Mouse (Mus musculus) hindbrain, embryonic 13.5 days (tissue): ENCODE results near the gene Fam57b. TPM values are rescaled to one million over a fixed set of nuclear protein-coding genes. Genes with fewer than 3 reads are reported as not detected.

ENCODE experiments used
- ATAC-seq: fragments of 200-750 bp; cut with Nextera tagmentation; 2 replicates; pipeline ENCODE4 v1.8.0; 2017; ENCODE audit warnings: moderate TSS enrichment; ENCODE audit not compliant: low FRiP score
- H3K27ac ChIP-seq: fragments of 300-500 bp; sonication (generic); 2 replicates; pipeline ENCODE4 v1.5.1; 2015; ENCODE audit warnings: inconsistent platforms, mild to moderate bottlenecking, moderate library complexity
- H3K27me3 ChIP-seq: fragments of 300-500 bp; sonication (generic); 2 replicates; pipeline ENCODE4 v1.6.1; 2015; ENCODE audit warnings: mild to moderate bottlenecking, inconsistent platforms
- H3K36me3 ChIP-seq: fragments of 300-500 bp; sonication (generic); 2 replicates; pipeline ENCODE4 v1.6.1; 2015; ENCODE audit warnings: mild to moderate bottlenecking, inconsistent platforms
- H3K4me1 ChIP-seq: fragments of 300-500 bp; sonication (generic); replicated peaks from 2 replicates; pipeline ENCODE4 v1.6.1; 2015; ENCODE audit warnings: inconsistent platforms
- H3K4me2 ChIP-seq: fragments of 300-500 bp; sonication (generic); 2 replicates; pipeline ENCODE4 v1.6.1; 2015; ENCODE audit warnings: inconsistent platforms, mild to moderate bottlenecking, moderate library complexity
- H3K4me3 ChIP-seq: fragments of 300-500 bp; sonication (generic); 2 replicates; pipeline ENCODE4 v1.5.1; 2015; ENCODE audit warnings: mild to moderate bottlenecking, inconsistent platforms
- H3K9ac ChIP-seq: fragments of 300-500 bp; sonication (generic); 2 replicates; pipeline ENCODE4 v1.6.1; 2015; ENCODE audit warnings: mild to moderate bottlenecking, inconsistent platforms
- H3K9me3 ChIP-seq: fragments of 300-500 bp; sonication (generic); 2 replicates; pipeline ENCODE4 v1.6.1; 2016; ENCODE audit warnings: inconsistent platforms
- WGBS: fragments of 180-500 bp; shearing (Covaris S2); methylation state at CpG from one replicate; pipeline ENCODE4 v1.1.7; 2015; 5-methylcytosine and 5-hydroxymethylcytosine counted together
- polyA plus RNA-seq: library from polyadenylated mRNA; unstranded; fragments of >200 nt; fragmentation: Nextera tagmentation; extraction: Ambion mirVana; gene quantifications from 2 replicates; pipeline ENCODE4 v1.2.1, GENCODE M21; 2015

The Fam57b gene
- polyA plus RNA-seq, 1 experiment from 2014 or later: 52.1 TPM

DNA sequence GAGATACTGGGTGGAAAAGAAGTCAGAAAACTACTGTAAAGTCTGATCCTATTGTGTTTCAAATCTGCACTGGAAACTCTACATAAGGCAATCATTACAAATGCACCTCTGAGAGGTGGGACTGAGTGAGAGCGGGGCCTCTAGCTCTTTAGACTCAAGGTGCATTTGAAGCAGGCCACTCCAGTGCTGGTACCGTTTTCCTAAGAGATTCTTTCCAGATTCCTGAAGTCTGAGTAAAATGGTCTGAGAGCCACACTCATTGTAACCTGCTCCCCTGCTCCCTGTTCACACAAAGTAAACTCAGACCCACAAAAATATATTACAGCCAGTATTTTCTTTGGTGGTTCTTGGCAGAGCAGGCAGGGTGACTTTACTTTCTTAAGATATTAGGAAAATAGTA lies 70.1 kb downstream of the Fam57b start:
- 88% methylated on average over 2 of the region's 2 CpGs for WGBS
- Histone ChIP-seq H3K4me1 (peaks cover 21% of the 10 kb centered on the region), H3K36me3 (peaks cover 89% of the 10 kb centered on the region), H3K4me2 (no peak overlapping the region), H3K27me3 (no peaks in the 10 kb centered on the region), H3K27ac (no peak overlapping the region), H3K9me3 (no peaks in the 10 kb centered on the region), H3K9ac (no peak overlapping the region), H3K4me3 (no peak overlapping the region)
- no peak for ATAC-seq

DNA sequence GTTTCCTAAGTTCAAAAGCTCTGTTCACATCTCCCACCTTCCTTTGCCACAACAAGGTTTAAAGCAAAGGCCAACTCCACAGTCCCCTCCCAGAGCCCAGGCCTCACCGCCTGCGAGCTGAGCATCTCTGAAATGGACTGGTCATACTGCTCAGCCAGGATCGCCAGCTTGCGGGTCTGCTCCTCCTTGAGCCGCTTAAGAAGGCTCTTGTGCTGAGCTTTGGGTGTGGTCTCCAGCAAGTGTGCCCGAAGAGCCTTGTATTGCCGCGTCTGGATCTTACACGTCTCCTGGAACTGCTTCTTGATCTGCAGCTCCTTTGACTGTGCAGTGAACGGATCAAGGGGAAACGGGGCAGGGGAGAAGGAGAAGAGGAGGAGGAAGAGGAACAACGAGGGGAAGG lies 70.5 kb downstream of the Fam57b start:
- no peak for ATAC-seq
- 89% methylated on average over 12 of the region's 12 CpGs for WGBS
- H3K9ac ChIP-seq: no peak overlapping the region
- no peak overlapping the region for H3K27ac ChIP-seq
- H3K36me3 ChIP-seq: peaks cover 94% of the 10 kb centered on the region
- H3K9me3 ChIP-seq: no peaks in the 10 kb centered on the region
- H3K27me3 ChIP-seq: no peaks in the 10 kb centered on the region
- H3K4me3 ChIP-seq: no peak overlapping the region
- H3K4me1 ChIP-seq: peaks cover 16% of the 10 kb centered on the region
- H3K4me2 ChIP-seq: no peak overlapping the region

DNA sequence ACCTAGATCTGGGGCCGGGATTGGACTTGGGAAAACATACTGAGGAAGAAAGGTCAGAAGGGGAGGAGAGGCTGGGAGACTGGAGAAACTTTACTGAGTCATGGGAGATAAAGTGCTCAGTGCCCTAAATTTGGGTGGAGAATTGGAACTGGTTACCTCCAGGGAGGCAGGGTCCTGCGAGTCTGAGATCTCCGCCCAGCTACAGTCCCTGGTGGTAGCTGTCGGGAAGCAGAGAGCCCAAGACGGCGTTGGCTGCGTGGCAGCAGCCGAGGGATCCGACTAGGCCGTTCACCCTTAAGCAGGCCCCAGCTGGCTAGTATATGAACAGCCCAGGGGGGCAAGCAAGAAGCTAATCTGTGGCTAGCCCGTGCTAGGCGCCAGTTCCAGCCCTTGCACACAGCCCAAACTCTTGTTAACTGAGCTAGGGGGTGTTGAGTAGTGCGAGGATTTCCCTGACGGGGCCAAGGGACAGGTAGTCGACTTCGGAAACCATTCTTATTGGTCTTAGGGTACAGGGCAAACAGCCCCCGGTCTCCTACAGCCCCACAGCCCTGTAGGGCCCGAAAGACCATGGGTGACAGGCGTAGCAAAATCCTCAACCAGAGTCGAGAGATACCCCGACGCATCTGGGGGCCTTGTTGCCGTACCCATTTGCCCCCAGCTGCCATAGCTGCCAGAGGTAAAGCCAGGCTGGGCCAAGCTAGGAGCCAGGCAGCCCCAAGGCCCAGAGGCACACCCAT lies 72.5 kb downstream of the Fam57b start:
- H3K4me2 ChIP-seq: no peak overlapping the region
- no peaks in the 10 kb centered on the region for H3K27me3 ChIP-seq
- H3K9ac ChIP-seq: no peak overlapping the region
- ATAC-seq: no peak
- H3K27ac ChIP-seq: no peak overlapping the region
- no peaks in the 10 kb centered on the region for H3K9me3 ChIP-seq
- H3K4me3 ChIP-seq: no peak overlapping the region
- WGBS: 88% methylated on average over 23 of the region's 23 CpGs
- no peaks in the 10 kb centered on the region for H3K4me1 ChIP-seq
- peaks cover 100% of the 10 kb centered on the region for H3K36me3 ChIP-seq

GRCm38 (mm10) chr7:126870520-126870891 lies 73.0 kb downstream of the Fam57b start:
- H3K4me2 ChIP-seq: no peak overlapping the region
- H3K27ac ChIP-seq: no peak overlapping the region
- H3K9me3 ChIP-seq: no peaks in the 10 kb centered on the region
- no peak for ATAC-seq
- H3K9ac ChIP-seq: no peak overlapping the region
- no peaks in the 10 kb centered on the region for H3K4me1 ChIP-seq
- peaks cover 100% of the 10 kb centered on the region for H3K36me3 ChIP-seq
- H3K4me3 ChIP-seq: no peak overlapping the region
- H3K27me3 ChIP-seq: no peaks in the 10 kb centered on the region
- WGBS: 100% methylated on average over 2 of the region's 2 CpGs

DNA sequence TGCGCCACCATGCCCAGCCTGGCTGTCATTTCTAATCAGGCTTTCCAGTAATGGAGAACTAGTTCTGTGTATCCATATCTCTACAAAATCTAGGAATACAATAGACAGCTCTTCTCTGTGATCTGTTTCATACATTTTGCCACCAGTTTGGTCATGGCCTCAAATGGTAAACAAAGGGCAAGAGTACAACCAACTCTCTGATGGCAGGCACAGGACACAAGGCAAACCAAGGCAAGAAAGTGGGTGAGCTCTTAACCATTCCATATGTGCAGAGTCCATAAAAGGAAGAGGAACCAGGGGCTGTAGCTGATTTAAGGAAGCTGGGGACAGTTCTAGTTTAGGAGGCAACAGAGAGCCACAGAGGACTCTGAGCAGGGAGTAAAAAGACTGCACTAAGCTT lies 79.8 kb downstream of the Fam57b start:
- Histone ChIP-seq H3K27me3 (no peaks in the 10 kb centered on the region), H3K27ac (no peak overlapping the region), H3K4me1 (peaks cover 24% of the 10 kb centered on the region), H3K9ac (no peak overlapping the region), H3K4me3 (no peak overlapping the region), H3K4me2 (no peak overlapping the region), H3K9me3 (no peaks in the 10 kb centered on the region), H3K36me3 (peaks cover 83% of the 10 kb centered on the region)
- 97% methylated on average over 1 of the region's 1 CpGs for WGBS
- no peak for ATAC-seq

Other genes starting within 250 kb of the Fam57b start
- 205 and 210 TPM in 2 replicates for gene Eif3c, start 231.3 kb upstream of the Fam57b start, polyA plus RNA-seq
- gene Apobr, start 212.7 kb upstream of the Fam57b start, polyA plus RNA-seq: 0.66 and 0.68 TPM in 2 replicates
- gene Cln3, start 211.9 kb upstream of the Fam57b start, polyA plus RNA-seq: 31.1 and 35.2 TPM in 2 replicates
- not detected in 2 replicates for gene Il27, start 202.7 kb upstream of the Fam57b start, polyA plus RNA-seq
- 8.8 and 9.8 TPM in 2 replicates for gene Nupr1, start 166.8 kb upstream of the Fam57b start, polyA plus RNA-seq
- 53.4 and 56.5 TPM in 2 replicates for gene Sgf29, start 148.4 kb upstream of the Fam57b start, polyA plus RNA-seq
- gene Sult1a1, start 121.2 kb upstream of the Fam57b start, polyA plus RNA-seq: 1.4 and 1.6 TPM in 2 replicates
- gene Bola2, start 102.3 kb upstream of the Fam57b start, polyA plus RNA-seq: 149 and 154 TPM in 2 replicates
- gene Slx1b, start 101.9 kb upstream of the Fam57b start, polyA plus RNA-seq: 20.9 and 22.2 TPM in 2 replicates
- 81.4 and 90.1 TPM in 2 replicates for gene Coro1a, start 89.9 kb upstream of the Fam57b start, polyA plus RNA-seq
- 94.2 and 95.8 TPM in 2 replicates for gene Mapk3, start 38.1 kb upstream of the Fam57b start, polyA plus RNA-seq
- gene Gdpd3, start 31.3 kb upstream of the Fam57b start, polyA plus RNA-seq: 2.0 and 2.3 TPM in 2 replicates
- 173 and 179 TPM in 2 replicates for gene Ypel3, start 20.7 kb upstream of the Fam57b start, polyA plus RNA-seq
- gene Tbx6, start 16.2 kb upstream of the Fam57b start, polyA plus RNA-seq: 0.32 and 0.84 TPM in 2 replicates
- 196 and 214 TPM in 2 replicates for gene Ppp4c, start 5.2 kb upstream of the Fam57b start, polyA plus RNA-seq
- not detected in 2 replicates for gene 4930451I11Rik, start 34.0 kb downstream of the Fam57b start, polyA plus RNA-seq
- gene Doc2a, start 49.7 kb downstream of the Fam57b start, polyA plus RNA-seq: 7.1 and 9.3 TPM in 2 replicates
- 20.2 and 25.7 TPM in 2 replicates for gene Hirip3, start 64.3 kb downstream of the Fam57b start, polyA plus RNA-seq
- 81.8 and 89.4 TPM in 2 replicates for gene Ino80e, start 64.7 kb downstream of the Fam57b start, polyA plus RNA-seq
- 57.2 and 57.4 TPM in 2 replicates for gene Taok2, start 87.0 kb downstream of the Fam57b start, polyA plus RNA-seq
- gene Tmem219, start 125.2 kb downstream of the Fam57b start, polyA plus RNA-seq: 26.3 and 28.4 TPM in 2 replicates
- gene Kctd13, start 131.2 kb downstream of the Fam57b start, polyA plus RNA-seq: 98.7 and 101 TPM in 2 replicates
- 6.1 and 6.4 TPM in 2 replicates for gene Asphd1, start 151.9 kb downstream of the Fam57b start, polyA plus RNA-seq
- gene Sez6l2, start 152.9 kb downstream of the Fam57b start, polyA plus RNA-seq: 32.7 and 36.7 TPM in 2 replicates
- gene Cdipt, start 178.2 kb downstream of the Fam57b start, polyA plus RNA-seq: 109 and 112 TPM in 2 replicates
- gene Cdiptos, start 178.4 kb downstream of the Fam57b start, polyA plus RNA-seq: 1.2 and 1.4 TPM in 2 replicates
- 4.5 and 5.2 TPM in 2 replicates for gene Mvp, start 217.0 kb downstream of the Fam57b start, polyA plus RNA-seq
- gene Pagr1b, start 218.8 kb downstream of the Fam57b start, polyA plus RNA-seq: 0.45 and 1.1 TPM in 2 replicates
- gene Pagr1a, start 219.7 kb downstream of the Fam57b start, polyA plus RNA-seq: 41.8 and 53.4 TPM in 2 replicates
- 66.8 and 73.4 TPM in 2 replicates for gene Gm42742, start 223.4 kb downstream of the Fam57b start, polyA plus RNA-seq
- 18.3 and 19.2 TPM in 2 replicates for gene Prrt2, start 223.5 kb downstream of the Fam57b start, polyA plus RNA-seq
- gene Maz, start 229.4 kb downstream of the Fam57b start, polyA plus RNA-seq: 59.8 and 60.8 TPM in 2 replicates
- 30.2 and 32.6 TPM in 2 replicates for gene Kif22, start 244.8 kb downstream of the Fam57b start, polyA plus RNA-seq